Mouse (Mus musculus) Muller cell, postnatal 12 days (primary cell): ENCODE measurements around the gene Igfbp2.

Source experiments
- DNase-seq: peaks from one replicate; pipeline ENCODE4 v3.0.0-alpha.2; 2015; ENCODE audit errors: inconsistent ontology term

The Igfbp2 gene

GRCm38 (mm10) chr1:72855729-72856128, 31.4 kb downstream of the Igfbp2 start:
- DNase-seq, result no peak

GRCm38 (mm10) chr1:72856209-72856909, 32.1 kb downstream of the Igfbp2 start:
- DNase-seq, result no peak

- no peak for DNase-seq
Measured at GRCm38 (mm10) chr1:72857142-72857541, 32.8 kb downstream of the Igfbp2 start.

- DNase-seq, result no peak
Measured at GRCm38 (mm10) chr1:72857631-72858030, 33.3 kb downstream of the Igfbp2 start.

- no peak for DNase-seq
Measured at GRCm38 (mm10) chr1:72858286-72858685, 34.0 kb downstream of the Igfbp2 start.

- DNase-seq, result no peak
Measured at GRCm38 (mm10) chr1:72858874-72859273, 34.6 kb downstream of the Igfbp2 start.

- DNase-seq, result no peak
Measured at GRCm38 (mm10) chr1:72859963-72860362, 35.7 kb downstream of the Igfbp2 start.

- no peak for DNase-seq
Measured at GRCm38 (mm10) chr1:72860502-72860901, 36.2 kb downstream of the Igfbp2 start.

- DNase-seq, result no peak
Measured at GRCm38 (mm10) chr1:72861702-72862101, 37.4 kb downstream of the Igfbp2 start.

GRCm38 (mm10) chr1:72862248-72862647, 37.9 kb downstream of the Igfbp2 start:
- no peak for DNase-seq

GRCm38 (mm10) chr1:72863692-72864091, 39.4 kb downstream of the Igfbp2 start:
- DNase-seq, result no peak

GRCm38 (mm10) chr1:72864272-72864671, 40.0 kb downstream of the Igfbp2 start:
- DNase-seq, result no peak

- no peak for DNase-seq
Measured at GRCm38 (mm10) chr1:72865900-72866299, 41.6 kb downstream of the Igfbp2 start.

GRCm38 (mm10) chr1:72866417-72866816, 42.1 kb downstream of the Igfbp2 start:
- DNase-seq, result no peak

GRCm38 (mm10) chr1:72867346-72867745, 43.0 kb downstream of the Igfbp2 start:
- no peak for DNase-seq

- no peak for DNase-seq
Measured at GRCm38 (mm10) chr1:72868429-72869215, 44.3 kb downstream of the Igfbp2 start.

GRCm38 (mm10) chr1:72869275-72869674, 45.0 kb downstream of the Igfbp2 start:
- no peak for DNase-seq

GRCm38 (mm10) chr1:72869681-72870614, 45.6 kb downstream of the Igfbp2 start:
- peak; percentile 84 for DNase-seq

- peak; percentile 84 for DNase-seq
Measured at GRCm38 (mm10) chr1:72870615-72871336, 46.5 kb downstream of the Igfbp2 start.

GRCm38 (mm10) chr1:72871337-72871696, 47.0 kb downstream of the Igfbp2 start:
- no peak for DNase-seq

- peak; percentile 68 for DNase-seq
Measured at GRCm38 (mm10) chr1:72871697-72872411, 47.6 kb downstream of the Igfbp2 start.
